Comparison of ENCODE assay signal across 8 mouse cellular contexts in genomic region chr10:88356983-88357559, GRCm38 (mm10). TPM values are rescaled to one million over a fixed set of nuclear protein-coding genes. Genes with fewer than 3 reads are reported as not detected.
A peak's percentile ranks its signal among the peaks of the same experiment; 100 is the strongest.
DNase-seq lines count a peak whose midpoint lies in the region; ATAC-seq and TF ChIP-seq lines count a peak whose summit lies in the region.

No protein-coding gene starts in this region.

- no peak for TF ChIP-seq CTCF in lung, postnatal 0 days (IDR thresholded peaks at IDR 0.05)

- peak overlapping the region; percentile 58 for H3K4me3 ChIP-seq in forebrain, embryonic 16.5 days (replicated peaks; ENCODE audit: low read length)
- H3K4me3 ChIP-seq in hindbrain, embryonic 10.5 days = peak overlapping the region; percentile 66
- peak overlapping the region; percentile 64 for H3K4me3 ChIP-seq in lung, postnatal 0 days (ENCODE audit: low read depth, low read length)

- peak; percentile 80 for ATAC-seq in forebrain, embryonic 16.5 days
- peak; percentile 89 for ATAC-seq in lung, postnatal 0 days

- peaks cover 8% of the 10 kb centered on the region for H3K4me1 ChIP-seq in forebrain, embryonic 16.5 days (replicated peaks; ENCODE audit: control insufficient read depth, insufficient read depth, low read length)
- H3K4me1 ChIP-seq in hindbrain, embryonic 10.5 days (replicated peaks) = peaks cover 10% of the 10 kb centered on the region
- H3K4me1 ChIP-seq in lung, postnatal 0 days (ENCODE audit: insufficient read depth, low read depth, low read length) = no peaks in the 10 kb centered on the region

- DNase-seq in CD4-positive, CD25-positive, alpha-beta regulatory T cell, adult 2 months (ENCODE audit: low read depth, low spot score) = peak; percentile 85
- DNase-seq in adrenal gland, postnatal 36 days = peak; percentile 85 to 90
- DNase-seq in hindbrain, embryonic 10.5 days (ENCODE audit: low spot score) = peak; percentile 56
- peak; percentile 64 for DNase-seq in layer of hippocampus, adult 9-11 months
- peak; percentile 95 for DNase-seq in lung, postnatal 0 days (ENCODE audit: low spot score)
- peak; percentile 57 for DNase-seq in ovary, adult 18-20 months (ENCODE audit: low spot score)
- DNase-seq in thymus, postnatal 0 days (ENCODE audit: low spot score) = peak; percentile 37

- TF ChIP-seq EP300 in lung, postnatal 0 days (IDR thresholded peaks at IDR 0.05) = no peak

- H3K9ac ChIP-seq in forebrain, embryonic 16.5 days (replicated peaks; ENCODE audit: low read depth, low read length) = peak overlapping the region; percentile 70
- H3K9ac ChIP-seq in lung, postnatal 0 days (replicated peaks; ENCODE audit: low read depth) = peak overlapping the region; percentile 73

- peaks cover 3% of the 10 kb centered on the region; the same call in 1 of the 2 replicates for H3K27me3 ChIP-seq in forebrain, embryonic 16.5 days (replicated peaks; ENCODE audit: control insufficient read depth, insufficient read depth, low read length)
- H3K27me3 ChIP-seq in hindbrain, embryonic 10.5 days (ENCODE audit: insufficient read depth, poor library complexity, severe bottlenecking) = peaks cover 38% of the 10 kb centered on the region
- H3K27me3 ChIP-seq in lung, postnatal 0 days (replicated peaks; ENCODE audit: insufficient read depth, low read length) = no peaks in the 10 kb centered on the region

- H3K36me3 ChIP-seq in forebrain, embryonic 16.5 days (ENCODE audit: control insufficient read depth, insufficient read depth) = no peaks in the 10 kb centered on the region
- H3K36me3 ChIP-seq in hindbrain, embryonic 10.5 days = no peaks in the 10 kb centered on the region
- H3K36me3 ChIP-seq in lung, postnatal 0 days (ENCODE audit: insufficient read depth, low read length) = no peaks in the 10 kb centered on the region

- peak overlapping the region; percentile 72 for H3K4me2 ChIP-seq in forebrain, embryonic 16.5 days (ENCODE audit: low read length)
- H3K4me2 ChIP-seq in lung, postnatal 0 days (replicated peaks; ENCODE audit: low read depth, low read length) = peak overlapping the region; percentile 83

- WGBS in forebrain, embryonic 16.5 days = 2% methylated on average over 40 of the region's 47 CpGs
- WGBS in hindbrain, embryonic 10.5 days = 3% methylated on average over 47 of the region's 47 CpGs
- 2% methylated on average over 28 of the region's 47 CpGs for WGBS in lung, postnatal 0 days

- H3K27ac ChIP-seq in forebrain, embryonic 16.5 days (ENCODE audit: low read length) = no peak overlapping the region
- peak overlapping the region; percentile 81 for H3K27ac ChIP-seq in hindbrain, embryonic 10.5 days
- peak overlapping the region; percentile 84 for H3K27ac ChIP-seq in lung, postnatal 0 days (ENCODE audit: low read length)

- H3K9me3 ChIP-seq in forebrain, embryonic 16.5 days (ENCODE audit: control insufficient read depth, low read length) = no peaks in the 10 kb centered on the region
- H3K9me3 ChIP-seq in hindbrain, embryonic 10.5 days = no peaks in the 10 kb centered on the region
- H3K9me3 ChIP-seq in lung, postnatal 0 days (ENCODE audit: low read length) = no peaks in the 10 kb centered on the region

RNA-seq across cellular contexts. Expression of gene Dram1, which starts 21.8 kb away (rescaled TPM):
- total RNA-seq in adrenal gland, postnatal 36 days (2021) = 10 to 100 TPM; 10.6 to 19.6 TPM
- 0.70 and 0.72 TPM in 2 replicates for polyA plus RNA-seq in forebrain, embryonic 16.5 days (2015; fragmentation: Nextera tagmentation; extraction: Ambion mirVana)
- 0.16 and 0.35 TPM in 2 replicates for polyA plus RNA-seq in hindbrain, embryonic 10.5 days (2016; fragmentation: Nextera tagmentation; extraction: Ambion mirVana)
- 232 and 257 TPM in 2 replicates for polyA plus RNA-seq in lung, postnatal 0 days (2015; fragmentation: Nextera tagmentation; extraction: Ambion mirVana)
- polyA plus RNA-seq in thymus, postnatal 0 days (2015; fragmentation: Nextera tagmentation; extraction: Ambion mirVana) = 8.6 and 9.8 TPM in 2 replicates

RNA-seq across cellular contexts. Expression of gene Gnptab, which starts 21.9 kb away (rescaled TPM):
- 10 to 100 TPM; 25.2 to 28.7 TPM for total RNA-seq in adrenal gland, postnatal 36 days (2021)
- polyA plus RNA-seq in forebrain, embryonic 16.5 days (2015; fragmentation: Nextera tagmentation; extraction: Ambion mirVana) = 17.8 and 18.4 TPM in 2 replicates
- 8.7 and 9.5 TPM in 2 replicates for polyA plus RNA-seq in hindbrain, embryonic 10.5 days (2016; fragmentation: Nextera tagmentation; extraction: Ambion mirVana)
- 9.9 and 10.2 TPM in 2 replicates for polyA plus RNA-seq in lung, postnatal 0 days (2015; fragmentation: Nextera tagmentation; extraction: Ambion mirVana)
- polyA plus RNA-seq in thymus, postnatal 0 days (2015; fragmentation: Nextera tagmentation; extraction: Ambion mirVana) = 8.6 and 9.6 TPM in 2 replicates

Comparison
In these comparisons a context has a peak if more than half of its experiments do, and no peak if none do; other contexts are left out.
1. DNase-seq: peak in every context shown above with its lines; median percentile 95 in lung, postnatal 0 days; 88 in adrenal gland, postnatal 36 days; 85 in CD4-positive, CD25-positive, alpha-beta regulatory T cell, adult 2 months; 64 in layer of hippocampus, adult 9-11 months; 57 in ovary, adult 18-20 months; 56 in hindbrain, embryonic 10.5 days; 37 in thymus, postnatal 0 days.
2. RNA of gene Dram1, which starts 21.8 kb away (polyA plus RNA-seq): 232 to 257 TPM in lung, postnatal 0 days; 8.6 to 9.8 TPM in thymus, postnatal 0 days, 0.70 to 0.72 TPM in forebrain, embryonic 16.5 days and 0.16 to 0.35 TPM in hindbrain, embryonic 10.5 days; every median in the first group is over 10 times any median in the second.
3. Peak in every context shown above with its lines, with median percentiles within 50 percentile points of each other: H3K4me3 ChIP-seq.